Mouse (Mus musculus) CH12.LX (cell line): ENCODE measurements at regions not wholly inside any gene's neighbourhood (a gene's known extent, or its start where the extent isn't known, plus 50 kb on each side); places are given as distances from the start of the nearest gene placed in this dataset.
A peak's percentile ranks its signal among the peaks of the same experiment; 100 is the strongest.
"Not testable (repeated sequence)": the region's sequence is repeated elsewhere in the genome, so short reads cannot be mapped to it uniquely, and the experiment has no call there.

Experiments
- DNase-seq: peaks from one replicate; pipeline ENCODE4 v3.0.0-alpha.2; 2013; ENCODE audit errors: extremely low read depth
- H3K27ac ChIP-seq: 2 replicates; pipeline ENCODE4 v1.5.1; 2012; ENCODE audit warnings: low read depth, mild to moderate bottlenecking, control low read depth, moderate library complexity; ENCODE audit not compliant: insufficient read depth
- H3K27me3 ChIP-seq: replicated peaks from 2 replicates; pipeline ENCODE3; 2012; ENCODE audit warnings: inconsistent platforms
- H3K36me3 ChIP-seq, 2 experiments: replicated peaks in 1 of 2; 2 replicates each; pipeline versions ENCODE3 to v1.6.1; 2012; ENCODE audit warnings: inconsistent platforms in 1 of 2, low read length in 1 of 2, mild to moderate bottlenecking in 1 of 2, mixed read lengths in 1 of 2, moderate library complexity in 1 of 2; ENCODE audit not compliant: control insufficient read depth in 1 of 2, insufficient read depth in 1 of 2
- H3K4me1 ChIP-seq, 2 experiments: 2 replicates each; pipeline ENCODE4 v1.6.1; 2012; ENCODE audit warnings: inconsistent platforms in 1 of 2, moderate library complexity in 1 of 2; ENCODE audit not compliant: insufficient read depth in 2 of 2, control insufficient read depth in 1 of 2
- H3K4me2 ChIP-seq: 2 replicates; pipeline ENCODE4 v1.6.1; 2012; ENCODE audit warnings: low read depth, mild to moderate bottlenecking, control low read depth; ENCODE audit not compliant: poor library complexity, insufficient read depth, severe bottlenecking
- H3K4me3 ChIP-seq, 3 experiments: fragments of 150-350 bp in 1 of 3; sonication (generic) in 1 of 3; replicated peaks in 1 of 3; 2 replicates each; pipeline versions ENCODE3 to v1.5.1; 2011 to 2012; ENCODE audit warnings: low read depth in 2 of 3, low read length in 2 of 3, mild to moderate bottlenecking in 2 of 3, moderate library complexity in 2 of 3, control low read depth in 1 of 3, improper control_type of control experiment in 1 of 3, inconsistent platforms in 1 of 3, mixed read lengths in 1 of 3; ENCODE audit not compliant: poor library complexity in 1 of 3
- H3K79me2 ChIP-seq: replicated peaks from 2 replicates; pipeline ENCODE4 v1.6.1; 2012; ENCODE audit warnings: mild to moderate bottlenecking, moderate library complexity; ENCODE audit not compliant: control insufficient read depth, poor library complexity, insufficient read depth, severe bottlenecking; ENCODE audit errors: extremely low read depth
- H3K9ac ChIP-seq: 2 replicates; pipeline ENCODE4 v1.6.1; 2012; ENCODE audit warnings: low read depth, mild to moderate bottlenecking, control low read depth, moderate library complexity; ENCODE audit not compliant: insufficient read depth
- H3K9me3 ChIP-seq: replicated peaks from 2 replicates; pipeline ENCODE3; 2012; ENCODE audit warnings: low read length, inconsistent platforms, mixed read lengths
- CHD2 ChIP-seq: IDR thresholded peaks from 2 replicates; pipeline ENCODE4 v1.6.1; 2011; ENCODE audit warnings: low read length, improper control_type of control experiment
- EP300 ChIP-seq: IDR thresholded peaks from 2 replicates; pipeline ENCODE4 v1.6.1; 2011; ENCODE audit warnings: low read length, improper control_type of control experiment
- IRF4 ChIP-seq: IDR thresholded peaks from 2 replicates; pipeline ENCODE4 v1.6.1; 2014; ENCODE audit warnings: low read depth, mild to moderate bottlenecking, inconsistent platforms, low read length, improper control_type of control experiment
- JUN ChIP-seq: IDR thresholded peaks from 2 replicates; pipeline ENCODE4 v1.6.1; 2011; ENCODE audit warnings: low read depth, mild to moderate bottlenecking, low read length, improper control_type of control experiment, moderate library complexity; ENCODE audit not compliant: insufficient read depth
- JUND ChIP-seq: conservative IDR thresholded peaks from 2 replicates; pipeline ENCODE4 v1.6.1; 2011; ENCODE audit warnings: low read depth, low read length, improper control_type of control experiment
- KAT2A ChIP-seq: IDR thresholded peaks from 2 replicates; pipeline ENCODE4 v1.6.1; 2012; ENCODE audit warnings: low read length, improper control_type of control experiment, inconsistent platforms; ENCODE audit not compliant: insufficient replicate concordance
- MAX ChIP-seq: IDR thresholded peaks from 2 replicates; pipeline ENCODE4 v1.6.1; 2011; ENCODE audit warnings: low read length, improper control_type of control experiment
- MAZ ChIP-seq: IDR thresholded peaks from 2 replicates; pipeline ENCODE4 v1.6.1; 2012; ENCODE audit warnings: low read depth, mild to moderate bottlenecking, inconsistent platforms, low read length, improper control_type of control experiment, moderate library complexity
- MEF2A ChIP-seq: IDR thresholded peaks from 2 replicates; pipeline ENCODE4 v1.6.1; 2014; ENCODE audit warnings: low read depth, mild to moderate bottlenecking, inconsistent platforms, low read length, improper control_type of control experiment, borderline replicate concordance
- MYC ChIP-seq: IDR thresholded peaks from 2 replicates; pipeline ENCODE4 v1.6.1; 2011; ENCODE audit warnings: low read depth, mild to moderate bottlenecking, improper control_type of control experiment, low read length
- NRF1 ChIP-seq: IDR thresholded peaks from 2 replicates; pipeline ENCODE4 v1.6.1; 2014; ENCODE audit warnings: low read depth, mild to moderate bottlenecking, inconsistent platforms, low read length, improper control_type of control experiment, moderate library complexity
- PAX5 ChIP-seq: IDR thresholded peaks from 2 replicates; pipeline ENCODE4 v1.6.1; 2012; ENCODE audit warnings: low read length, inconsistent platforms, mixed read lengths
- POLR2A ChIP-seq: IDR thresholded peaks from 2 replicates; pipeline ENCODE4 v1.6.1; 2011; ENCODE audit warnings: low read depth, mild to moderate bottlenecking, improper control_type of control experiment, low read length
- UBTF ChIP-seq: IDR thresholded peaks from 2 replicates; pipeline ENCODE4 v1.6.1; 2012; ENCODE audit warnings: low read depth, mild to moderate bottlenecking, inconsistent platforms, low read length, improper control_type of control experiment, moderate library complexity
- USF1 ChIP-seq: IDR thresholded peaks from 2 replicates; pipeline ENCODE4 v1.6.1; 2014; ENCODE audit warnings: low read depth, mild to moderate bottlenecking, inconsistent platforms, low read length, improper control_type of control experiment
- dilution Hi-C: fragments of 300-500 bp; cut with MboI; formaldehyde crosslinking; loops from 2 replicates; pipeline ENCODE4 v1.14.3; 2020; ENCODE audit warnings: low sequenced_read_pairs; ENCODE audit not compliant: extremely low pct_unique_long_range_greater_than_20kb, extremely low pct_ligation_motif_present
- in situ Hi-C: fragments of 300-500 bp; cut with MboI; formaldehyde crosslinking; loops from 3 replicates; pipeline ENCODE4 v1.14.3; 2019; ENCODE audit warnings: low sequenced_read_pairs, low pct_ligation_motif_present, low pct_unique_long_range_greater_than_20kb, mixed read lengths

GRCm38 (mm10) chr8:34651750-34652149 is 540.2 kb upstream of the Gm10131 start:
- no peak overlapping the region for H3K4me3 ChIP-seq
- no peaks in the 10 kb centered on the region for H3K27me3 ChIP-seq
- dilution Hi-C loops (no loop called here), in situ Hi-C loops (no loop called here)
- TF ChIP-seq EP300 (no peak), MAZ (no peak), UBTF (no peak), NRF1 (no peak), KAT2A (no peak), USF1 (no peak), PAX5 (no peak), POLR2A (no peak), MYC (no peak), JUND (no peak), IRF4 (no peak; the same call in 1 of the 2 replicates)
- H3K4me1 ChIP-seq: peaks cover 9 to 10% of the 10 kb centered on the region in 2 experiments
- no peak overlapping the region for H3K27ac ChIP-seq
- peaks cover 15% of the 10 kb centered on the region for H3K9me3 ChIP-seq
- H3K36me3 ChIP-seq: no peaks in the 10 kb centered on the region
- no peak overlapping the region for H3K9ac ChIP-seq
- no peaks in the 10 kb centered on the region for H3K79me2 ChIP-seq
- no peak for DNase-seq
- H3K4me2 ChIP-seq: no peak overlapping the region

GRCm38 (mm10) chr8:34628221-34628620 is 516.7 kb upstream of the Gm10131 start:
- H3K4me2 ChIP-seq, dilution Hi-C loops, H3K79me2 ChIP-seq, H3K27me3 ChIP-seq, H3K36me3 ChIP-seq, H3K9ac ChIP-seq, DNase-seq, H3K9me3 ChIP-seq, in situ Hi-C loops, H3K27ac ChIP-seq, H3K4me3 ChIP-seq: not testable (repeated sequence)
- H3K4me1 ChIP-seq: peaks cover 0 to 11% of the 10 kb centered on the region in 2 experiments; a peak in 2 of 4 replicates

GRCm38 (mm10) chr8:34625670-34626069 is 514.1 kb upstream of the Gm10131 start:
- DNase-seq: no peak
- Histone ChIP-seq H3K79me2 (no peaks in the 10 kb centered on the region), H3K4me2 (no peak overlapping the region), H3K9me3 (no peaks in the 10 kb centered on the region), H3K9ac (no peak overlapping the region), H3K27me3 (no peaks in the 10 kb centered on the region), H3K36me3 (no peaks in the 10 kb centered on the region), H3K4me3 (no peak overlapping the region), H3K27ac (no peak overlapping the region), H3K4me1 (peaks cover 9 to 34% of the 10 kb centered on the region in 2 experiments)
- TF ChIP-seq JUN (no peak), MAX (no peak), CHD2 (no peak), POLR2A (no peak), MEF2A (peak; percentile 55; the same call in 1 of the 2 replicates)
- dilution Hi-C loops: no loop called here
- in situ Hi-C loops: no loop called here
